Mouse (Mus musculus): Measurements from ENCODE around the gene Nelfb.
A peak's percentile ranks its signal among the peaks of the same experiment; 100 is the strongest.

Nelfb gene

DNA sequence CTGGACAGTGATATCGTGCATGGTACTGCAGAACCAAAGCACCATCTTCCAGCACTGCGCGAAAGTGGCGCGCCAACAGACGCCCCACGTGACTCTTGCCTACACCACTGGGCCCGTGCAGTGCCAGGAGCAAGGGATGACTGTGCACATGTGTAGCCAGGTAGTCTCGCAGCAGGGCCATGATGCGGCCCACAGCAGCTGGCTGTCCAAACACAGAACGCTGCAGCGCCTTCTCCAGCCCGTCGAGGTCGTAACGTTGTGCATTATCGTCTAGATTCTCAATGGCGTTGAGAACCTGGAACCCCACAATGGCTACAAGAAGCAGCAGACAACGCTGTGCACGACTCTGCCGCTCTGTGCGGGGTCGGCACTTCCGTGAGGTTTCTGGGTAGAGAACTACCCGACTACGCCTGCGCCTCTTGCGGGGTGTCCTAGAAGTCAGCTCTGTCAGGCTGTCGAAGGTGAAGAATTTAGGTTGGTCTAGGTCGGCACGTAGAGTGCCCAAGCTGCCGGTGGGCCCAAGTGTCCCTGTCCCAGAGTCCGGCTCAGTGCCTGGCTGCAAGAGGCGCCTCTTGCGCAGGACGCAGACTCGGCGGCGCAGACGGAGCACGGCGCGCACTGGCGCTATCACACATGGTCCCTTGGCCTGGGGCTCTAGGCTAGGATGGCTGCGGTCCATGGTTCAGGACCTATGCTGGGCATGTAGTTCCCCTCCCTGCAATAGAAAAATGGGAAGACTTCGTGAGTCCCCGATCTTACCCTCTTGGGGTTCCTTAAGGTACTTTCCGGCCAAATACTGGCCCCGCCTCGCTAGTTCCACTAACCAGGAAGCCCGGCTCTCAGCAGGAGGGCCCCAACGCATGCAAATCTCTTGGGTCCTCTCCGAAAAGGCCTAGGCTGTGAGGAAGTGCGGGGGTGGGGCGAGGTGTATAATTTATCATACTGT is 15.8 kb downstream of the Nelfb start:
- no peak for DNase-seq

DNA sequence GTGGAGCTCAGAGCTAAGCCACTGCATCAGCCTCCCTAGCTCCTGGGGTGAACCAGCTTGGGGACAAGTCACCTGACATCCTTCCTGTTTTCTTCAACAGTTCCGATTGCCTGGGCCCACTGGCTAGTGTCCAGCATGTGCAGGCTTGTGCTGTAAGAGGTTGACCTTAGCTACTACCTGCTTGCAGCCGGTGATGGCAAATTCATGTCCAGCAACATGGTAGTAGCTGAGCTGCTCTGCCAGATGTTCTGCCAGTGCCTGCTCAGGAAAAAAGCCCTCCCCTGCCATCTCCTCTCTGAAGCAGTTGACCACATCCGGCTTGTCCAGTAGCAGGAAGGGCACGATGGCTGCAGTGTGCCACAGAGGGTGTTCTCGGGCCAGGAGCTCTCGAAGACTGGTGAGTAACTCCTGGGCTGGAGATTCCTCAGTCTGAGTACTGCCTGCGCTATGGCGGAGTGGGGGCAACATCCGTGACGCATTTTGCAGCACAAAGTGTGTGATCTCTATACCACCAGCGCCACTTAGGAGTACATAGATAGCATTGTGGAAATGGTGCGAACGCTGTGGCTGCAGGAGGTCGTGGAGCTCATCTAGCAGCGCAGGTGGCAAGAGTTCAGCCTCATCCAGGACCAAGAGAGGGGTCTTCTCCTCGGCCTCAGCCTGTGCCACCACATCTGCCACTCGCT is 16.7 kb downstream of the Nelfb start:
- no peak for DNase-seq

GRCm38 (mm10) chr2:25194006-25194405 is 17.3 kb downstream of the Nelfb start:
- no peak for DNase-seq

DNA sequence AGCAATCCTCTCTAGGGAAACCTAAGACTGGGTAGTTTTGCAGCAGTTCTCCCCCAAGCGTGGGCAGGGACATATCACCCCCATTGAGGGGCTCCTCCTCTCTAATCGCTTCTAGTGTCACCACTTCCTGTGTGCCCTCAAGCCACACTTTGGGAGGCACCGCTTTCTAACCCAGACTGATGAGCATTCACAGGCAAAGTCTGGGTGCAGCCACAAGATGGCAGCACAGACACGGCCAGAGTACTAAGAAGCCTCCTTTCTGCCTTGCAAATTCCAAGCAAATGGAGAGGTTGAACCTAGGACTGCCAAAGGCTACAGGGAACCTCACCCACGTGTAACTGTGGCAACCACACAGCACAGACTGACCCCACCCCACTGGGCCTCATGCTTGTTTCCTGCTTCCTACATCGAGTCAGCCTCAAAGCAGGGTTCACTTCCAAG is 17.9 kb downstream of the Nelfb start:
- DNase-seq, result peak; percentile 83

DNA sequence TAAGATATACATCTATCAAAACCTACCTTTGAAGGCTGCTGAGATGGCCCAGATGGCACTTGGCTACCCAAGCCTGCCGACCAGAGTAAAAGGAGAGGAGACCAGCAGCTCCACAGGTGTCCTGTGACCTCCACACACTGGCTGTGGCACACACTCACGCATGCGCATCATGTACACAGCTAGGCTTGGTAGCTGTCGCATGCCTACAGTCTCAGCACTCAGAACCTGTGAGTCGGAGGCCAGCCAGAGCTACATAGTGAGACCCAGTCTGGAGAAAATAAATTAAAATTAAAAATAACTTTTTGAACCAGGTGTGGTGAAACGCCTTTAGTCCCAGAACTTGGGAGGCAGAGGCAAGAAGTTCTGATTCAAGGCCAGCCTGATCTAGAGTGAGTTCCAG is 23.4 kb downstream of the Nelfb start:
- DNase-seq, result no peak

DNA sequence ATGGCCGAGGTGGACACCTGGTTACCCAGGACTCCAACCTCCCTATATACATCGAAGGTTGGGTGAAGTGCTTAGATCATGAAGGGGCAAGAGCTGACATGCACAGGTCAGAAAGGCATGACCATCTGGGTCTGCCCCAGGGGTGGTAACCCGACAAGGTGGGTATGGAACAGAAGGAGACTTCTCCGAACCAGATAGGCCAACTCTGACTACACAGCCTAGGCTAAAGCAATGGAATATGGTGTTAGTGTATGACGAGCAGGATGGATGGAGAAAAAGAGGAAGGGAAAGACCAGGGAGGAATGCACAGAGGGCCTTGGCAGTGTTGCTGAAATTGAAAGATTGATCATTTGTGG is 24.7 kb downstream of the Nelfb start:
- no peak for DNase-seq

GRCm38 (mm10) chr2:25185625-25186574 is 25.4 kb downstream of the Nelfb start:
- no peak for DNase-seq

GRCm38 (mm10) chr2:25184496-25184895 is 26.8 kb downstream of the Nelfb start:
- no peak for DNase-seq

DNA sequence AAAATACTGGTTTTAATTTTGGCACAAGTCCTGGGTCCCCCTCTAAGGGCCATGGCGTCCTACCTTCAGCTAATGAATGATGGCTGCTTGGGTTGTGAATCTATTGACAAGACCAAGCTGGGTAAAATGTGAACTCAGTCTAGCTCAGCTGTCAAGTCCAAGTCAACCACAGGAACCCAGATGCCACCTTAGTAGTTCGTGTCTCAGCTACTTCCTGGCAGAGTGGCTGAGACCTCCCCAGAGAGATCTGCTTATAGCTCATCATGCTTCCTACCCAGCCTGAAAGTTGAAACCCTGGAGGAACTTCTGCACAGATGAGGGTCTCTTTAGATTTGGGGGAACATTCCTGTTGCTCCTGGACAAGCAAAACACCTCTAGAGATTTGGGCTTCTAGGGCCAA is 28.0 kb downstream of the Nelfb start:
- no peak for DNase-seq

DNA sequence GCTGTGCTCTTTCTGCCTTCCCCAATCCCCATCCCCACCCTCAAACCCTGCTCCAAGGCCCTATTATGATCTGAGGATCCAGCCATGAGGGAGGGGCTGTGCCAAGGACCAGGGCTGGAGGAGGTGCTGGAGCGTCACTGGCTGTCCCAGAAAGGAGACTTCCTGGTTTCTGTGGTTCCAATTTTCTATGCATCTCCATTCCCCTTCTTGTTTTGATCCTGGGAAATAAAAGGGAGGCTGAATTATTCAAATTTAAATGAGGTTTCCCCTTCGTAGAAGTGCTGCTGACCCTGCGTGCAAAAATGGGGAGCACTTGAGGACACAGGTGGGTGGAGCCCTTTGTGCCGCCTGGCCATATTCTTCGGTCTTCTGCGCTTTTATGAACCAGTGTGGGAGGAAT is 28.6 kb downstream of the Nelfb start:
- DNase-seq, result no peak

- no peak for DNase-seq
Observed at GRCm38 (mm10) chr2:25181891-25182397, 29.3 kb downstream of the Nelfb start.

- peak; percentile 44 for DNase-seq
Observed at GRCm38 (mm10) chr2:25180973-25181890, 30.1 kb downstream of the Nelfb start.

GRCm38 (mm10) chr2:25180478-25180903 is 30.8 kb downstream of the Nelfb start, which contains the start of gene Nrarp:
TSS of gene Nrarp (plus strand) at chr2:25180758.
- DNase-seq, result peak; percentile 89

GRCm38 (mm10) chr2:25179566-25180217 is 31.6 kb downstream of the Nelfb start:
- no peak for DNase-seq

DNA sequence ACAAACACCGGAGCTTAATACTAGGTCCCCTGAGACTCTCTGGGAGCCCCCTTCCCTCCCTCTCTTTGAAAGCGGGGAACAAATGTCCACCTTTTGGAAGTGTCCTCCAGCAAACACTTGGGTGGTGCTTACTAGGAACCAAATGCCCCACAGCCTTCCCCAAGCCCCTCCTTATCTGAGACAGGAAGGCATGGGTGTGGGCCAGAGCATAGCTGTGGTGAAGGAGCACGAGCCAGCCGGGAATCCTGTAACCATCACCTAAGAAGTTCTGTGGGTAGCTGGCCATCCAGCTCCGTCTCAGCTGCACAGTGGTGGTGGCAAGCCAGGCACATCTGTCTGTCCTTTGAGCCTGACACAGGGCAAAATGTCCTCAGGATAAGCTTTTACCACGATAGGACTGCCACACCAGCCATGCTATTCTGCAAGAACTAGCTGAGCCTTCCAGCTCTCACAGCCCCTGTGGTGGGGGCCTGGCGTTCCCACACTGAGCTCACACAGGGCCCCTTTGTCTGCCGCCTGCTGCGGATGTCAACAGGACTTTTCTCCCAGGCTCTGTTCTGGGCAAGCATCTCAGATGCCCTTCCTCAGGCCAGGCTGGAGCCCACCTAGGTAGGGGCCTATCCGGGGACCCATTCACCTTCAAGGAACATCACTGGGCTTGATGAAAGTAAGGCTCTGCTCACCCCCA is 32.9 kb downstream of the Nelfb start:
- no peak for DNase-seq

GRCm38 (mm10) chr2:25177685-25178084 is 33.6 kb downstream of the Nelfb start:
- DNase-seq, result no peak

DNA sequence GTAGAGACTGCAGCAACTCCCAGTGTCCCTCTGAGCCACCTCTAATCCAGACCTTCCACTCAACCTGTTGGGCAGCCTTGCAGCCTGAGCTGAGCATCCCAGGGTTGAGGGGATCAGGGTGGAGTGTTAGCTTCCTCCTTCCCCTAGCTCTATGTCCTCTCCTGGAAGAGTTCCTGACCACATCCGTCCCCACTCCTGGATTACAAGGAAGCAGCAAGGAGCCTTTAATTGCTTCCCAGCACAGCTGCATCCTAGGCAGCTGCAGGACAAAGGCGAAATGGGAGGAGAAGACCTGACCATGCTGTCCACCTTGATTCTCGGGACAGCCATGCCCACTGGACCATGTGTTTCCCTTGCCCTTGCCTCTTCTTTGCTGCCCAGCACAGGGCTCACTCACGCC is 34.2 kb downstream of the Nelfb start:
- no peak for DNase-seq

GRCm38 (mm10) chr2:25176573-25176972 is 34.7 kb downstream of the Nelfb start:
- DNase-seq, result no peak

- DNase-seq, result no peak
Observed at GRCm38 (mm10) chr2:25175690-25176078, 35.6 kb downstream of the Nelfb start.

Measured in cerebellum, adult 11-12 months (tissue).